Comparison of ENCODE assay signal across 11 mouse cellular contexts in genomic region chr10:108454691-108455117, GRCm38 (mm10).
DNase-seq lines count a peak whose midpoint lies in the region; ATAC-seq lines count a peak whose summit lies in the region.
"Had no signal": no experiment of that assay in that cellular context is flagged by ENCODE, and none has a peak within 500 bp of the region (broad histone marks: within the 10 kb centered on the region; RNA-seq: fewer than 3 reads in every experiment).

No protein-coding gene starts in this region.

- no peak overlapping the region for H3K4me2 ChIP-seq in heart, embryonic 16.5 days (ENCODE audit: low read depth, low read length)
- H3K4me2 ChIP-seq in stomach, embryonic 14.5 days (replicated peaks; ENCODE audit: low read depth, low read length): no peak overlapping the region
- H3K4me2 ChIP-seq in hindbrain, embryonic 12.5 days (replicated peaks): no peak overlapping the region
- H3K4me2 ChIP-seq: midbrain, embryonic 12.5 days had no signal

- no peaks in the 10 kb centered on the region for H3K27me3 ChIP-seq in heart, embryonic 16.5 days (ENCODE audit: control insufficient read depth, insufficient read depth, low read length)
- no peaks in the 10 kb centered on the region for H3K27me3 ChIP-seq in stomach, embryonic 14.5 days (ENCODE audit: control insufficient read depth, insufficient read depth, low read length)
- H3K27me3 ChIP-seq in embryonic facial prominence, embryonic 10.5 days (replicated peaks; ENCODE audit: low read depth, poor library complexity, severe bottlenecking): no peaks in the 10 kb centered on the region
- H3K27me3 ChIP-seq in hindbrain, embryonic 12.5 days: no peaks in the 10 kb centered on the region
- H3K27me3 ChIP-seq: midbrain, embryonic 12.5 days; Patski had no signal

- no peak overlapping the region for H3K4me3 ChIP-seq in heart, embryonic 16.5 days (ENCODE audit: low read length)
- no peak overlapping the region for H3K4me3 ChIP-seq in stomach, embryonic 14.5 days (ENCODE audit: low read depth, low read length)
- no peak overlapping the region for H3K4me3 ChIP-seq in embryonic facial prominence, embryonic 10.5 days
- H3K4me3 ChIP-seq in hindbrain, embryonic 12.5 days: no peak overlapping the region
- H3K4me3 ChIP-seq: forebrain, embryonic 10.5 days; midbrain, embryonic 12.5 days had no signal

- H3K4me1 ChIP-seq in heart, embryonic 16.5 days (ENCODE audit: control insufficient read depth, insufficient read depth, low read length): no peaks in the 10 kb centered on the region
- 0 out of 2 replicates have a peak, but pooled peaks cover 3% of the 10 kb centered on the region for H3K4me1 ChIP-seq in stomach, embryonic 14.5 days (ENCODE audit: control insufficient read depth, insufficient read depth, low read length)
- H3K4me1 ChIP-seq in embryonic facial prominence, embryonic 10.5 days: peaks cover 10% of the 10 kb centered on the region; the same call in 1 of the 2 replicates
- H3K4me1 ChIP-seq in hindbrain, embryonic 12.5 days: no peaks in the 10 kb centered on the region
- H3K4me1 ChIP-seq: forebrain, embryonic 10.5 days; midbrain, embryonic 12.5 days had no signal

- intact Hi-C loops in left cerebral cortex, postnatal 4 days (cut with DNase I): loop anchor here (5.0 to 10.0 kb wide), 4 partner anchors 550 to 1400 kb away; no protein-coding TSS in a partner anchor

- ATAC-seq in heart, embryonic 16.5 days (replicated peaks; ENCODE audit: extremely low read depth, insufficient read depth, low FRiP score): 0 out of 2 replicates have a peak, but pooled peaks have one; percentile 14
- ATAC-seq in stomach, embryonic 14.5 days (ENCODE audit: insufficient number of reproducible peaks, insufficient read depth, low FRiP score, low read depth): peak; percentile 64; the same call in 1 of the 2 replicates
- no peak for ATAC-seq in hindbrain, embryonic 12.5 days (ENCODE audit: low FRiP score)

- no peaks in the 10 kb centered on the region for H3K9me3 ChIP-seq in heart, embryonic 16.5 days (replicated peaks; ENCODE audit: control insufficient read depth, low read length)
- no peaks in the 10 kb centered on the region for H3K9me3 ChIP-seq in stomach, embryonic 14.5 days (ENCODE audit: control insufficient read depth, low read depth, low read length)
- no peaks in the 10 kb centered on the region for H3K9me3 ChIP-seq in embryonic facial prominence, embryonic 10.5 days
- no peaks in the 10 kb centered on the region for H3K9me3 ChIP-seq in hindbrain, embryonic 12.5 days (replicated peaks)
- H3K9me3 ChIP-seq: forebrain, embryonic 10.5 days; midbrain, embryonic 12.5 days had no signal

- peak; percentile 27 for DNase-seq in left cerebral cortex, adult 11 months (ENCODE audit: low spot score)
- no peak for DNase-seq in left cerebral cortex, postnatal 4 days
- DNase-seq in left cerebral cortex, adult 18-20 months (ENCODE audit: low spot score in 2 of 2): peak; percentile 72 to 77
- DNase-seq in embryonic facial prominence, embryonic 10.5 days (ENCODE audit: low spot score): no peak
- no peak for DNase-seq in gastrocnemius, adult 8-10 months (ENCODE audit: low spot score in 2 of 2)

- WGBS in heart, embryonic 16.5 days: 51% methylated on average over 11 of the region's 11 CpGs
- 49% methylated on average over 11 of the region's 11 CpGs for WGBS in stomach, embryonic 14.5 days
- WGBS in embryonic facial prominence, embryonic 10.5 days: 90% methylated on average over 11 of the region's 11 CpGs
- 88% methylated on average over 11 of the region's 11 CpGs for WGBS in hindbrain, embryonic 12.5 days

- H3K9ac ChIP-seq in heart, embryonic 16.5 days (ENCODE audit: low read length): no peak overlapping the region
- H3K9ac ChIP-seq in stomach, embryonic 14.5 days (replicated peaks; ENCODE audit: low read depth, low read length): no peak overlapping the region
- no peak overlapping the region for H3K9ac ChIP-seq in hindbrain, embryonic 12.5 days
- H3K9ac ChIP-seq: midbrain, embryonic 12.5 days had no signal

- no peaks in the 10 kb centered on the region for H3K36me3 ChIP-seq in heart, embryonic 16.5 days (ENCODE audit: control insufficient read depth, insufficient read depth)
- H3K36me3 ChIP-seq in stomach, embryonic 14.5 days (ENCODE audit: control insufficient read depth, insufficient read depth, low read length): no peaks in the 10 kb centered on the region
- H3K36me3 ChIP-seq in embryonic facial prominence, embryonic 10.5 days (replicated peaks): no peaks in the 10 kb centered on the region
- no peaks in the 10 kb centered on the region for H3K36me3 ChIP-seq in hindbrain, embryonic 12.5 days
- H3K36me3 ChIP-seq: forebrain, embryonic 10.5 days; midbrain, embryonic 12.5 days had no signal

- no peak overlapping the region; the same call in 1 of the 2 replicates for H3K27ac ChIP-seq in heart, embryonic 16.5 days (ENCODE audit: low read length)
- peak overlapping the region; percentile 2; the same call in 1 of the 2 replicates for H3K27ac ChIP-seq in stomach, embryonic 14.5 days (ENCODE audit: low read length)
- no peak overlapping the region for H3K27ac ChIP-seq in embryonic facial prominence, embryonic 10.5 days (replicated peaks)
- H3K27ac ChIP-seq in hindbrain, embryonic 12.5 days: no peak overlapping the region
- H3K27ac ChIP-seq: forebrain, embryonic 10.5 days; midbrain, embryonic 12.5 days had no signal

Comparison
In these comparisons a context has a peak if more than half of its experiments do, and no peak if none do; other contexts are left out.
1. DNase-seq: peak in left cerebral cortex, adult 11 months (single experiment) and left cerebral cortex, adult 18-20 months (2 of 2); none in left cerebral cortex, postnatal 4 days (single experiment), embryonic facial prominence, embryonic 10.5 days (single experiment) and gastrocnemius, adult 8-10 months (0 of 2).